Mouse (Mus musculus) ES-E14 (cell line): Measurements from ENCODE around the gene 1700020N01Rik. TPM values are rescaled to one million over a fixed set of nuclear protein-coding genes. Genes with fewer than 3 reads are reported as not detected.

Source experiments
- DNase-seq: peaks from one replicate; pipeline ENCODE4 v3.0.0-alpha.2; 2013; ENCODE audit warnings: low read depth, low spot score
- H3K27ac ChIP-seq: 2 replicates; pipeline ENCODE4 v1.5.1; 2012; ENCODE audit warnings: low read depth, mild to moderate bottlenecking, low read length, moderate library complexity, mixed read lengths; ENCODE audit not compliant: poor library complexity, insufficient read depth, severe bottlenecking
- H3K36me3 ChIP-seq: 2 replicates; pipeline ENCODE4 v1.6.1; 2012; ENCODE audit warnings: mild to moderate bottlenecking, low read length, moderate library complexity, mixed read lengths; ENCODE audit not compliant: control insufficient read depth, poor library complexity, insufficient read depth, severe bottlenecking
- H3K4me1 ChIP-seq, 2 experiments: fragments of 150-350 bp in 1 of 2; sonication (generic) in 1 of 2; 2 replicates each; pipeline ENCODE4 v1.6.1; 2012; ENCODE audit warnings: low read length in 2 of 2, mild to moderate bottlenecking in 1 of 2, mixed read lengths in 1 of 2; ENCODE audit not compliant: control insufficient read depth in 2 of 2, insufficient read depth in 2 of 2, poor library complexity in 1 of 2
- H3K4me3 ChIP-seq, 2 experiments: fragments of 150-350 bp in 1 of 2; sonication (generic) in 1 of 2; 2 replicates each; pipeline ENCODE4 v1.5.1; 2012; ENCODE audit warnings: low read length in 2 of 2, low read depth in 1 of 2, mild to moderate bottlenecking in 1 of 2, mixed read lengths in 1 of 2; ENCODE audit not compliant: insufficient read depth in 1 of 2, poor library complexity in 1 of 2, severe bottlenecking in 1 of 2
- H3K9ac ChIP-seq: 2 replicates; pipeline ENCODE4 v1.6.1; 2012; ENCODE audit warnings: low read depth, mild to moderate bottlenecking, low read length, mixed read lengths; ENCODE audit not compliant: poor library complexity, insufficient read depth, severe bottlenecking
- H3K9me3 ChIP-seq: fragments of 150-350 bp; sonication (generic); 2 replicates; pipeline ENCODE4 v1.6.1; 2012; ENCODE audit warnings: low read depth, mild to moderate bottlenecking, low read length; ENCODE audit not compliant: control insufficient read depth, insufficient read depth
- CHD2 ChIP-seq: IDR thresholded peaks from 2 replicates; pipeline ENCODE4 v1.6.1; 2014; ENCODE audit warnings: mild to moderate bottlenecking, low read depth, low read length, inconsistent platforms
- HCFC1 ChIP-seq: IDR thresholded peaks from 2 replicates; pipeline ENCODE4 v1.6.1; 2012; ENCODE audit warnings: low read length, inconsistent platforms, borderline replicate concordance; ENCODE audit not compliant: insufficient read depth
- MAFK ChIP-seq: IDR thresholded peaks from 2 replicates; pipeline ENCODE4 v1.6.1; 2014; ENCODE audit warnings: mild to moderate bottlenecking, low read depth, low read length, inconsistent platforms; ENCODE audit not compliant: insufficient read depth
- ZC3H11A ChIP-seq: IDR thresholded peaks from 2 replicates; pipeline ENCODE4 v1.6.1; 2012; ENCODE audit warnings: low read depth, mild to moderate bottlenecking, inconsistent platforms, low read length, borderline replicate concordance
- ZNF384 ChIP-seq: IDR thresholded peaks from 2 replicates; pipeline ENCODE4 v1.6.1; 2012; ENCODE audit warnings: low read depth, low read length, inconsistent platforms
- in situ Hi-C, 2 experiments: fragments of 600-800 bp; cut with MboI; formaldehyde crosslinking; loops; one replicate each; pipeline ENCODE4 v1.15.1; 2025; ENCODE audit warnings: low sequenced_read_pairs in 2 of 2, inconsistent platforms in 1 of 2; ENCODE audit not compliant: unreplicated experiment in 2 of 2
- total RNA-seq: library from RNA; depleted of rRNA; stranded (reverse); fragments of 300-350 nt; gene quantifications from 2 replicates; pipeline ENCODE4 v1.2.3, GENCODE M21; 2012

The 1700020N01Rik gene
- total RNA-seq, 1 experiment, result 0.54 TPM

GRCm38 (mm10) chr10:21614520-21614919 lies 21.6 kb downstream of the 1700020N01Rik start:
- in situ Hi-C loops, result loop anchor here in 1 of 2 experiments (25.0 kb wide), 1 partner anchor 398 kb away; no protein-coding TSS in a partner anchor
- Histone ChIP-seq H3K4me3 (no peak overlapping the region), H3K9ac (no peak overlapping the region), H3K4me1 (no peaks in the 10 kb centered on the region), H3K9me3 (no peaks in the 10 kb centered on the region), H3K27ac (no peak overlapping the region), H3K36me3 (no peaks in the 10 kb centered on the region)
- TF ChIP-seq MAFK (no peak), ZNF384 (no peak), CHD2 (no peak), ZC3H11A (no peak), HCFC1 (no peak)
- DNase-seq, result no peak

GRCm38 (mm10) chr10:21618745-21619508 lies 26.0 kb downstream of the 1700020N01Rik start:
- Histone ChIP-seq H3K36me3 (no peaks in the 10 kb centered on the region), H3K27ac (no peak overlapping the region), H3K4me3 (no peak overlapping the region), H3K9me3 (no peaks in the 10 kb centered on the region), H3K9ac (no peak overlapping the region), H3K4me1 (peaks cover 0 to 4% of the 10 kb centered on the region in 2 experiments; a peak in 1 of 4 replicates)
- TF ChIP-seq CHD2 (no peak), ZNF384 (no peak), MAFK (no peak), ZC3H11A (no peak), HCFC1 (no peak)
- in situ Hi-C loops, result loop anchor here in 1 of 2 experiments (25.0 kb wide), 1 partner anchor 393 kb away; no protein-coding TSS in a partner anchor
- no peak for DNase-seq

GRCm38 (mm10) chr10:21622065-21622464 lies 29.1 kb downstream of the 1700020N01Rik start:
- H3K27ac ChIP-seq, result no peak overlapping the region
- DNase-seq, result no peak
- no peaks in the 10 kb centered on the region for H3K36me3 ChIP-seq
- H3K9me3 ChIP-seq, result no peaks in the 10 kb centered on the region
- TF ChIP-seq CHD2 (no peak), ZNF384 (no peak), MAFK (no peak), HCFC1 (no peak), ZC3H11A (no peak)
- H3K9ac ChIP-seq, result no peak overlapping the region
- in situ Hi-C loops, result loop anchor here in 1 of 2 experiments (25.0 kb wide), 1 partner anchor 390 kb away; no protein-coding TSS in a partner anchor
- no peak overlapping the region for H3K4me3 ChIP-seq
- peaks cover 0 to 4% of the 10 kb centered on the region in 2 experiments; a peak in 1 of 4 replicates for H3K4me1 ChIP-seq

- Histone ChIP-seq H3K9ac (no peak overlapping the region), H3K9me3 (no peaks in the 10 kb centered on the region), H3K4me3 (no peak overlapping the region), H3K27ac (no peak overlapping the region), H3K36me3 (no peaks in the 10 kb centered on the region), H3K4me1 (no peaks in the 10 kb centered on the region)
- DNase-seq, result no peak
- TF ChIP-seq CHD2 (no peak), HCFC1 (no peak), ZC3H11A (no peak)
- in situ Hi-C loops, result no loop called here
These were observed 35.6 kb downstream of the 1700020N01Rik start for GRCm38 (mm10) chr10:21628555-21628954.
